Mouse (Mus musculus) erythroblast, adult 5-6 weeks (primary cell): Measurements from ENCODE around the gene Polr2e. TPM values are rescaled to one million over a fixed set of nuclear protein-coding genes. Genes with fewer than 3 reads are reported as not detected.

Experiments
- ATAC-seq: replicated peaks from 2 replicates; pipeline ENCODE4 v1.8.0; 2016; ENCODE audit warnings: moderate number of reproducible peaks, mild to moderate bottlenecking, moderate TSS enrichment, inconsistent platforms; ENCODE audit not compliant: poor library complexity, low FRiP score, severe bottlenecking
- total RNA-seq, 2 experiments: library from RNA; stranded (forward) in 1 of 2; stranded (reverse) in 1 of 2; fragments of 150-400 nt in 1 of 2; fragments of 200-764, 138-1000 nt in 1 of 2; gene quantifications; 2 replicates each; pipeline versions ENCODE4 v1.2.3 to v1.2.4; 2015 to 2017; ENCODE audit warnings: low replicate concordance in 2 of 2

The Polr2e gene
- total RNA-seq, 2 experiments from 2014 or later, result 4.5 to 23.6 TPM

DNA sequence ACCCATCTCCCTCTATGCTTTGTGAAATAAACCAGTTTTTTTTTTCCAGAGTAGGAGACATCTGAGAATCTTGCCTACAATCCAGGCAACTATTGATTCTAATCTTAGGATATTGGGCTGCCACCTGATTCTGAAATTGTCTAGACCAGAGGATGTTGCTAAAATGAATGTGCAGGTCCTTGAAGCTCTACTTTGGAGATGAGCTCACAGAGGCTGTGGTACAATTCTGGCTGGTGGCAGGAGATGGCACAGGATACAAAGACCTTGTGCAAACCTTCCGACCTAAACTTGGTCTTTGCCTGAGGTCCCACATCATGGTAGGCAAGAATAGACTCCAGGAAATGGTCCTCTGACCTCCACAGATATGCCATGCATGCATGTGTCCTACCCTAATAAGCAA is 44.0 kb downstream of the Polr2e start:
- no peak for ATAC-seq

DNA sequence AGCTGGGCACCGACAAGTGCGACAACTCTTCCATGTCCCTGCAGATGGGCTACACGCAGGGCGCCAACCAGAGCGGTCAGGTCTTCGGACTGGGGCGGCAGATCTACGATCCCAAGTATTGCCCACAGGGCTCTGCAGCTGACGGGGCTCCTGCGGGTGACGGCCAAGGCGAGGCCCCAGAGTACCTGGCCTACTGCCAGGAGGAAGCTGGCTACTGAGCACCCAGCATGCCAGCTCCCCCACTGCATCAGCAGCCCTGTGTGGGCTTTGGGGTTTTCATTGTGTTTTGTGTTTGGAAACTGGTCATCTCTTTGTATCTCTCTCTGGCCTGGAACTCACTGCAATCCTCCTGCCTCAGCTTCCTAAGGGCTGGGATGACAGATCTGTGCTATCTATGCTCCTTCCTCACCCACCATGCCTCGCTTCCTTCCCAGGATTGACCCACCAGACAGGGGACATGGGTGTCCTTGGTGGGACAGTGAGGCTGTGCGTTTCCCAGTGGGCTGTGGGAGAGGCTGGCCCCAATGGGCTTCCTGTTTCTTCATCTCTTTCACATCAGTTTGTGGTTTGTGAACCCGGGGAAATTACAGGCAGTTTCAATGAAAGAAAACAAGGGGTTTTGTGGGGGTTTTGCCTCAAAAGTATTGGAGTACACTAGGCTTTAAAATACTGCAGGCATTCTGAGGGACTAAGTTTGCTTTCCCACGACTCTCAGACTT is 45.0 kb downstream of the Polr2e start:
- no peak for ATAC-seq

DNA sequence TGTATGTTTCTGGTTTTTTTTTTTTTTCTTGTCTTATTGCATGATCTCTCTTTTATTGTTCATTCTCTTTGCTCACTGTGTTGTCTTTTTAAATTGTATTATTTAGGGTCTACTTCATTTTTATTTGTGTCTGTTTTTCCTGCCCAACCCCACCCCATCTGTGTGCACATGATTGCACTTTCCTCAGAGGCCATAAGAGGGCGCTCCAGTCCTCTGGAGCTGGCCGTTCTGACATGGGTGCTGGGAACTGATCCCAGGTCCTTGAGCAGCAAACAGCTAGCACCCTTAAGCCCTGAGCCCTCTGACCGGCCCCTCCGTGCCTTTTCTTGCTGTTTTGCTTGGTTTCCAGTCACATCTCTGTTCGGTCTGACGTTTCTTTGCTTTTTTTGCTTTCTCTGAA is 48.0 kb downstream of the Polr2e start:
- ATAC-seq, result no peak

DNA sequence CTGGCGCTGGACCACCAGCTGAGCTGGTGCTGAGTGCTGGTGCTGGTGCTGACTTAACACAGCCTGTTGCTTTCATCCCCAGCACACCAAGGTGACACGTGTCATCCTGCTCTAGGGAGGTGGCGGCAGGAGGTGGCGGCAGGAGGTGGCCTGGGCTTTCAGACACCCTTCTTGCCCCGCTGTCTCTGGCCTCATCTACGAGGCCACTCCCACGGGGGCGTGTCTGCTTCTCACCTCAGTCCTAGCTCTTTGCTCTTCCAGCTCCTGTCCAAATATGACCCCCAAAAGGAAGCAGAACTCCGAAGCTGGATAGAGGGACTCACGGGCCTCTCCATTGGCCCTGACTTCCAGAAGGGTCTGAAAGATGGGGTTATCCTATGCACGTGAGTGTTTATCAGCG is 48.5 kb downstream of the Polr2e start:
- no peak for ATAC-seq

DNA sequence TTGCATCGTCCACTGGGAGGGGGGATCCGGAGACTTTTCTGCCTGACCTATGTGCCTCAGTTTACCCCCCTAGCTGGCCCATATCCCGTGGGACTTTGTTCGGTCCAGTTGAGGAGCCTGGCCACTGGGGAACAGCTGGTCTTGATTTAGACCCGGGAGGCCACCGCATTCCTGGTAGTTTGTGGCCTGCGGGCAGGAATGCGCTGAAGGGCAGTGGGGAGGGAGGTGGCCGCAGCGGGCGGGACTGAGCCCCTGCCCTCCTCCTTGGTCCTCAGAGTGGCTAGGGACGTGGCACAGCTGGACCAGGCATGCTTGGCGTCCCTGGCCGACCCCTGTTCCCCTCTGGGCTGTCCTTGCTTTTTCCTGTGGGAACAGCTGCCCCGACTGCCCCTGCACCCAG is 49.7 kb downstream of the Polr2e start:
- ATAC-seq, result no peak

DNA sequence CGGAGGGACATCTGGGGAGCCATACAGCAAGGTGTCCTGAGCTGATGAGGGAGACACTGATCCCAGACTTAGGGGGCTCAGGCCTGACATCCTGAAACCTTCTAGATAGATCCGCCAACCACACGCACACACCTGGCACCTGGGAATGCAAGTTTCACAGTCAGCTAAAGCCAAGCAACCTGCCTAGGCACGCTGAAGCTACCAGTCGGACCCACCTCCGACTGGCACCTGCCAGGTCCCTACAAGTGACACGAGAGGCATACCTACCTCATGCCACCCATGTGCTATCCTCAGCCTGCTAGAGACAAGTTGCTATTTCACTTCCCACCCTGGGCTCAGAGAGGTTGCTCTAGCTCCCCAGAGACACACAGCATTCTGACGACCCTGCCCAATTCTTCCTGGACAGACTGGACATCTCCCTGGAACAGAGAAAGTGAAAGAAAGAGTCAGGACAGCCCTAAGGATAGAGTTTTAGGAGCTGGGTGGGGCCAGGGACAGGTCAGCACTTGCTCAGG is 50.3 kb downstream of the Polr2e start:
- no peak for ATAC-seq

DNA sequence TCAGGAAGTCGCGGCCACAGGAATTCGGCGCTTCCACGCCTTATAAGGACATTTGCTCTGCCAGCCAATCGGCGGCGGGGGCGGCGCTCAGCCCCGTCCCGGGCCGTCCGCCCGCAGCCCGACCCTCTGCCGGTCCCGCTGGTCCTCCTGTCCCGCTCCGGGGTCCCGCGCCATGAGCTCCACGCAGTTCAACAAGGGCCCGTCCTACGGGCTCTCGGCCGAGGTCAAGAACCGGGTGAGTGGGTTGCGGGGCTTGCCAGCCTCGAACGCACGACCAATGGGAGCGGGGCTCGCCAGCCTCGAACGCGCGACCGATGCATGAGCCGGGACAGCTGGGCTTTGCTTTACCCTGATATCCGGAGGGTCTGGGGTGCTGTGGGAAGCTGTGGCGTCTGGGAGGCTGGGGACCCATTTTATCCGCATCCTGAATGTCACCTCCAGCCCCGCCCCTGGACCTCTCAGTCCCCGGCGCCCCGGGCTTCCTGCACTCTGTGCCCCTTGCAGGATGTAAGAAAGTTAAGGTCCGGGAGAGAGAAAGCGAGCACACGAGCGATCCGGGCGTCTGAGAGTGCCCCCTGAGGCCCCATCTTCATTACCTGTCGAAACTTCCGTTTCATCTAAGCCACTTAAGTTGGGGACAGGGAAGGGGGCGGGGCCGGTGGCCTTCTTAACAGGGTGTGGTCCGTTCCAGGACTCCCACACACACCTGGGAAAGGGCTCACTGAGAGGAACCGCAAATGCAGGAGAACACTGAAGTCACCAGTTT is 50.9 kb downstream of the Polr2e start, which contains the start of gene Cnn2:
Cnn2 (plus strand) TSS at position 79 of the 766 bp plus-strand sequence.
- ATAC-seq, result no peak

DNA sequence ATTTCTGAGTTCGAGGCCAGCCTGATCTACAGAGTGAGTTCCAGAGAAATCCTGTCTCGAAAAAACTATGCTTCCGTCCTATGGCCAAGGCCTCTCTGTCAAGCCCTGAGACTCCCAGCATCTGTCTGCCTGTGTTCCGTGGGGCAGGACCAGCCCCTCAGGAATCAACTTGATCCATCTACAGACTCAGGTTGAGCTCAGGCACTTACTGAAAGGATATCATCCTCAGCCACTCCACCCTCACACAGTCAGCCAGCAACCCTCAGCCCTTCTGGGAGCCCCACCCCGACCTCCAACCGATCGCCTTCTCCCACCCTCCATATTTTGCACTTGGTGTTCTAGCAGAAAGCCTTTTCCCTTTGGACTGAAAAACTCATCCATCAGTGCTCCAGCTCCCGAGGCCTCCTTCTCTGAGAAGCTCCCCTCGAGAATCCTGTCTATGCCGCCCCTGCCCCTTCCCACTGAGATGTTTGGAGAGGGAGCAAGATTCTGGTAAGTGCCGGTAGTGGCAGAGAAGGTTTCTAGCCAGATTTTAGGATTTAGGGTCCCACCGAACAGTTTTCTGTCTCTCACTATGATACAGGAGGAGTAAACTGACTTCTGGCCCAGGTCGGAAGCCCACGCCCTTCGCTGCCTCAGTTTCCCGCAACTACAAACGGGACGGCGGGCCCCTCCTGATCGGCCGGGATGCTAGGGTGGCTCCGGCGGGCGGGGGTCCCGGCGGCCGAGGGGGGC is 51.7 kb downstream of the Polr2e start:
- ATAC-seq, result no peak

DNA sequence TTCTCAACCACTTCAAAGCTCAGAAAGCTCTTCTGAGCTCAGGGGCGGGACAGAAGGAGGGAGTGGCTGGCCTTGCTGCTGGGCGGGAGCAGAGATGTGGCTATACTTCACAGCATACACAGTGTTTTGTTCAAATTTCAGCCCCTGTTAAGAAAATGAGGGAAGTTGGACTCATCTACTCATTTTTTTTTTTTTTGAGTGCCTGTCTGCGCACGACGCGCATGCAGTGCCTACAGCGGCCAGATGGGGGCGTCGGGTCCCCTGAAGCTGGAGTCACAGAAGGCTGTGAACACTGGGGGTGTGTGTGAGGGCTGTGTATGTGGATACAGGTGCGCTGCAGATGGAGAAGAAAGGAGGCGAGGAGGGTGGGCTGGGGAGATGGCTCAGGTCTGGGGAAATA is 52.6 kb downstream of the Polr2e start:
- ATAC-seq, result 0 out of 2 replicates have a peak, but pooled peaks have one; percentile 12

DNA sequence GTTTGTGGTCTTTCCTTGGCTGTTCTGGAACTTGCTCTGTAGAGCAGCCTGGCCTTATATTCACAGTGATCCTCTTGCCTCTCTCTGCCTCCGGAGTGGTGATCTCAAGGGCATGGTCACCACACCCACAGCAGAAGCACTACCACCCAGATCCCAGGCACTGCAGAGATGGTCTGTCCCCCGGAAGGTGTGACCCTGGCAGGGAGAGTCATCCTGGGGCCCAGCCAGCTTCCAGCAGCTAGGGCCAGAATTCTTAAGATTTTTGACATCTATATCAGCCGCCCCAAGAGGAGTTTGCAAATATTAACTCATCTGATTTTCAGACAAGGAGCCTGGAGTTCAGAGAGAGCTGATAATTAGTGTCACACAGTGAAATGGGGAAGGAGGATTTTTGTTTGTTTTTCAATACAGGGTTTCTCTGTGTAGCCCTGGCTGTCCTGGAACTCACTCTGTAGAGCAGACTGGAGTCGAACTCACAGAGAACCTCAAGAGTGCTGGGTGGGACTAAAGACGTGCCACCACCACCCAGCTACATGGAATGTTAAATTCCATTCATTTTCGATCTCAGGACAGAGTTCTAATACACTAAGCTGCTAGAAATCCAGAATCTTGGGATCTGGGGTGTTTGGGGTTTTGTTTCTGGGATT is 53.2 kb downstream of the Polr2e start:
- ATAC-seq, result peak; percentile 42

Other genes starting within 250 kb of the Polr2e start
Only the 30 nearest of the 32 such genes appear.
- gene Misp, start 218.8 kb downstream of the Polr2e start, total RNA-seq (2015; ENCODE audit: low replicate concordance), result not detected in 2 replicates
- not detected in 2 replicates for gene Misp, start 218.8 kb downstream of the Polr2e start, total RNA-seq (2017; ENCODE audit: low replicate concordance)
- gene Ptbp1, start 185.4 kb downstream of the Polr2e start, total RNA-seq (2015; ENCODE audit: low replicate concordance), result 45.2 and 66.7 TPM in 2 replicates
- gene Ptbp1, start 185.4 kb downstream of the Polr2e start, total RNA-seq (2017; ENCODE audit: low replicate concordance), result 38.2 and 53.2 TPM in 2 replicates
- gene Prtn3, start 165.3 kb downstream of the Polr2e start, total RNA-seq (2015; ENCODE audit: low replicate concordance), result 420 and 449 TPM in 2 replicates
- 114 and 118 TPM in 2 replicates for gene Prtn3, start 165.3 kb downstream of the Polr2e start, total RNA-seq (2017; ENCODE audit: low replicate concordance)
- 2.1 and 3.1 TPM in 2 replicates for gene Plppr3, start 165.2 kb downstream of the Polr2e start, total RNA-seq (2015; ENCODE audit: low replicate concordance)
- 4.9 and 6.8 TPM in 2 replicates for gene Plppr3, start 165.2 kb downstream of the Polr2e start, total RNA-seq (2017; ENCODE audit: low replicate concordance)
- gene Elane, start 153.5 kb downstream of the Polr2e start, total RNA-seq (2015; ENCODE audit: low replicate concordance), result 996 and 1,031 TPM in 2 replicates
- 253 and 405 TPM in 2 replicates for gene Elane, start 153.5 kb downstream of the Polr2e start, total RNA-seq (2017; ENCODE audit: low replicate concordance)
- gene Cfd, start 148.9 kb downstream of the Polr2e start, total RNA-seq (2015; ENCODE audit: low replicate concordance), result not detected in 2 replicates
- not detected in 2 replicates for gene Cfd, start 148.9 kb downstream of the Polr2e start, total RNA-seq (2017; ENCODE audit: low replicate concordance)
- 5.9 and 11.3 TPM in 2 replicates for gene Med16, start 130.9 kb downstream of the Polr2e start, total RNA-seq (2015; ENCODE audit: low replicate concordance)
- 4.7 and 9.1 TPM in 2 replicates for gene Med16, start 130.9 kb downstream of the Polr2e start, total RNA-seq (2017; ENCODE audit: low replicate concordance)
- not detected in 2 replicates for gene Gm26602, start 128.9 kb downstream of the Polr2e start, total RNA-seq (2015; ENCODE audit: low replicate concordance)
- gene Gm26602, start 128.9 kb downstream of the Polr2e start, total RNA-seq (2017; ENCODE audit: low replicate concordance), result not detected in 2 replicates
- gene Kiss1r, start 122.8 kb downstream of the Polr2e start, total RNA-seq (2015; ENCODE audit: low replicate concordance), result not detected in 2 replicates
- 0.14 TPM in 1 of 2 replicates, not detected in the other for gene Kiss1r, start 122.8 kb downstream of the Polr2e start, total RNA-seq (2017; ENCODE audit: low replicate concordance)
- 42.8 and 46.1 TPM in 2 replicates for gene R3hdm4, start 118.6 kb downstream of the Polr2e start, total RNA-seq (2015; ENCODE audit: low replicate concordance)
- gene R3hdm4, start 118.6 kb downstream of the Polr2e start, total RNA-seq (2017; ENCODE audit: low replicate concordance), result 25.0 and 28.3 TPM in 2 replicates
- 6.3 and 8.8 TPM in 2 replicates for gene Arid3a, start 112.8 kb downstream of the Polr2e start, total RNA-seq (2015; ENCODE audit: low replicate concordance)
- 10.5 and 14.7 TPM in 2 replicates for gene Arid3a, start 112.8 kb downstream of the Polr2e start, total RNA-seq (2017; ENCODE audit: low replicate concordance)
- 4.0 and 7.5 TPM in 2 replicates for gene Wdr18, start 79.6 kb downstream of the Polr2e start, total RNA-seq (2015; ENCODE audit: low replicate concordance)
- gene Wdr18, start 79.6 kb downstream of the Polr2e start, total RNA-seq (2017; ENCODE audit: low replicate concordance), result 2.5 and 14.2 TPM in 2 replicates
- gene Grin3b, start 69.1 kb downstream of the Polr2e start, total RNA-seq (2015; ENCODE audit: low replicate concordance), result not detected in 2 replicates
- gene Grin3b, start 69.1 kb downstream of the Polr2e start, total RNA-seq (2017; ENCODE audit: low replicate concordance), result not detected in 2 replicates
- 13.6 and 29.6 TPM in 2 replicates for gene Tmem259, start 55.5 kb downstream of the Polr2e start, total RNA-seq (2015; ENCODE audit: low replicate concordance)
- 12.8 and 22.6 TPM in 2 replicates for gene Tmem259, start 55.5 kb downstream of the Polr2e start, total RNA-seq (2017; ENCODE audit: low replicate concordance)
- gene Cnn2, start 51.2 kb downstream of the Polr2e start, total RNA-seq (2015; ENCODE audit: low replicate concordance), result 33.8 and 46.6 TPM in 2 replicates
- 30.0 and 73.0 TPM in 2 replicates for gene Cnn2, start 51.2 kb downstream of the Polr2e start, total RNA-seq (2017; ENCODE audit: low replicate concordance)
- 14.4 and 18.2 TPM in 2 replicates for gene Abca7, start 43.3 kb downstream of the Polr2e start, total RNA-seq (2015; ENCODE audit: low replicate concordance)
- gene Abca7, start 43.3 kb downstream of the Polr2e start, total RNA-seq (2017; ENCODE audit: low replicate concordance), result 19.4 and 27.7 TPM in 2 replicates
- gene Arhgap45, start 23.1 kb downstream of the Polr2e start, total RNA-seq (2015; ENCODE audit: low replicate concordance), result 23.1 and 31.6 TPM in 2 replicates
- gene Arhgap45, start 23.1 kb downstream of the Polr2e start, total RNA-seq (2017; ENCODE audit: low replicate concordance), result 28.6 and 35.8 TPM in 2 replicates
- 108 and 169 TPM in 2 replicates for gene Gpx4, start 7.4 kb upstream of the Polr2e start, total RNA-seq (2015; ENCODE audit: low replicate concordance)
- gene Gpx4, start 7.4 kb upstream of the Polr2e start, total RNA-seq (2017; ENCODE audit: low replicate concordance), result 96.3 and 123 TPM in 2 replicates
- 9.2 and 12.5 TPM in 2 replicates for gene Sbno2, start 65.8 kb upstream of the Polr2e start, total RNA-seq (2015; ENCODE audit: low replicate concordance)
- 17.1 and 20.9 TPM in 2 replicates for gene Sbno2, start 65.8 kb upstream of the Polr2e start, total RNA-seq (2017; ENCODE audit: low replicate concordance)
- 47.7 and 60.0 TPM in 2 replicates for gene Stk11, start 76.0 kb upstream of the Polr2e start, total RNA-seq (2015; ENCODE audit: low replicate concordance)
- 152 and 195 TPM in 2 replicates for gene Stk11, start 76.0 kb upstream of the Polr2e start, total RNA-seq (2017; ENCODE audit: low replicate concordance)
- gene Atp5d, start 98.8 kb upstream of the Polr2e start, total RNA-seq (2015; ENCODE audit: low replicate concordance), result 43.3 and 48.8 TPM in 2 replicates
- 12.1 and 17.3 TPM in 2 replicates for gene Atp5d, start 98.8 kb upstream of the Polr2e start, total RNA-seq (2017; ENCODE audit: low replicate concordance)
- not detected in 2 replicates for gene Cbarp, start 101.0 kb upstream of the Polr2e start, total RNA-seq (2015; ENCODE audit: low replicate concordance)
- gene Cbarp, start 101.0 kb upstream of the Polr2e start, total RNA-seq (2017; ENCODE audit: low replicate concordance), result not detected in 2 replicates
- 5.0 and 7.7 TPM in 2 replicates for gene Midn, start 108.5 kb upstream of the Polr2e start, total RNA-seq (2015; ENCODE audit: low replicate concordance)
- gene Midn, start 108.5 kb upstream of the Polr2e start, total RNA-seq (2017; ENCODE audit: low replicate concordance), result 3.9 and 7.4 TPM in 2 replicates
- gene Cirbp, start 126.2 kb upstream of the Polr2e start, total RNA-seq (2015; ENCODE audit: low replicate concordance), result 3.6 and 3.7 TPM in 2 replicates
- 14.6 and 16.3 TPM in 2 replicates for gene Cirbp, start 126.2 kb upstream of the Polr2e start, total RNA-seq (2017; ENCODE audit: low replicate concordance)
- 7.5 TPM in 1 of 2 replicates, not detected in the other for gene 1600002K03Rik, start 133.1 kb upstream of the Polr2e start, total RNA-seq (2015; ENCODE audit: low replicate concordance)
- gene 1600002K03Rik, start 133.1 kb upstream of the Polr2e start, total RNA-seq (2017; ENCODE audit: low replicate concordance), result 5.9 TPM in 1 of 2 replicates, not detected in the other
- gene Efna2, start 139.7 kb upstream of the Polr2e start, total RNA-seq (2015; ENCODE audit: low replicate concordance), result not detected in 2 replicates
- gene Efna2, start 139.7 kb upstream of the Polr2e start, total RNA-seq (2017; ENCODE audit: low replicate concordance), result not detected in 2 replicates
- 1.3 and 4.4 TPM in 2 replicates for gene Mum1, start 186.6 kb upstream of the Polr2e start, total RNA-seq (2015; ENCODE audit: low replicate concordance)
- 14.7 and 24.0 TPM in 2 replicates for gene Mum1, start 186.6 kb upstream of the Polr2e start, total RNA-seq (2017; ENCODE audit: low replicate concordance)
- gene Ndufs7, start 209.3 kb upstream of the Polr2e start, total RNA-seq (2015; ENCODE audit: low replicate concordance), result 25.7 and 25.9 TPM in 2 replicates
- 13.0 and 14.2 TPM in 2 replicates for gene Ndufs7, start 209.3 kb upstream of the Polr2e start, total RNA-seq (2017; ENCODE audit: low replicate concordance)
- not detected in 2 replicates for gene Gamt, start 221.2 kb upstream of the Polr2e start, total RNA-seq (2015; ENCODE audit: low replicate concordance)
- 0.77 TPM in 1 of 2 replicates, not detected in the other for gene Gamt, start 221.2 kb upstream of the Polr2e start, total RNA-seq (2017; ENCODE audit: low replicate concordance)
- 13.8 and 17.1 TPM in 2 replicates for gene Dazap1, start 221.7 kb upstream of the Polr2e start, total RNA-seq (2015; ENCODE audit: low replicate concordance)
- gene Dazap1, start 221.7 kb upstream of the Polr2e start, total RNA-seq (2017; ENCODE audit: low replicate concordance), result 29.8 and 35.3 TPM in 2 replicates